Mouse (Mus musculus) bone marrow, adult 2 months (tissue): Measurements from ENCODE around the gene Wbp1l. TPM values are rescaled to one million over a fixed set of nuclear protein-coding genes. Genes with fewer than 3 reads are reported as not detected.
A peak's percentile ranks its signal among the peaks of the same experiment; 100 is the strongest.

ENCODE experiments used
- H3K27ac ChIP-seq: fragments of 200-500 bp; 2 replicates; pipeline ENCODE4 v1.5.1; 2012; ENCODE audit warnings: low read depth, mild to moderate bottlenecking, control low read depth, inconsistent platforms, low read length; ENCODE audit not compliant: control insufficient read depth, poor library complexity, insufficient read depth
- H3K4me1 ChIP-seq: fragments of 200-500 bp; 2 replicates; pipeline ENCODE4 v1.6.1; 2011; ENCODE audit warnings: low read length; ENCODE audit not compliant: control insufficient read depth, insufficient read depth
- H3K4me3 ChIP-seq: fragments of 200-500 bp; replicated peaks from 2 replicates; pipeline ENCODE3; 2011; ENCODE audit warnings: mild to moderate bottlenecking, low read depth, low read length, control low read depth; ENCODE audit not compliant: control insufficient read depth
- CTCF ChIP-seq: fragments of 200-500 bp; IDR thresholded peaks from 2 replicates; pipeline ENCODE4 v1.5.1; 2011; ENCODE audit warnings: low read length, control low read depth; ENCODE audit not compliant: control insufficient read depth, insufficient read depth
- POLR2A ChIP-seq: fragments of 200-500 bp; IDR thresholded peaks from 2 replicates; pipeline ENCODE4 v1.6.1; 2011; ENCODE audit warnings: low read depth, mild to moderate bottlenecking, control low read depth, low read length, borderline replicate concordance; ENCODE audit not compliant: control insufficient read depth
- WGBS: fragments of 180-500 bp; shearing (Covaris S2); methylation state at CpG from one replicate; pipeline ENCODE4 v1.1.7; 2018; 5-methylcytosine and 5-hydroxymethylcytosine counted together
- polyA plus RNA-seq: library from polyadenylated mRNA; stranded (reverse); fragments of >200 nt; gene quantifications from 2 replicates; pipeline ENCODE4 v1.2.4, GENCODE M21; 2011; ENCODE audit warnings: low replicate concordance; ENCODE audit not compliant: missing spikeins, insufficient read depth, insufficient read length

Gene Wbp1l
- polyA plus RNA-seq, 1 experiment = 29.3 TPM

GRCm38 (mm10) chr19:46648565-46648964 is 49.7 kb downstream of the Wbp1l start:
- peaks cover 2% of the 10 kb centered on the region for H3K4me1 ChIP-seq
- TF ChIP-seq POLR2A = no peak
- TF ChIP-seq CTCF = no peak
- no peak overlapping the region for H3K27ac ChIP-seq
- no peak overlapping the region for H3K4me3 ChIP-seq
- WGBS = 28% methylated on average over 14 of the region's 14 CpGs

GRCm38 (mm10) chr19:46653188-46653587 is 54.3 kb downstream of the Wbp1l start:
- 53% methylated on average over 5 of the region's 5 CpGs for WGBS
- H3K4me3 ChIP-seq = no peak overlapping the region
- TF ChIP-seq CTCF = no peak
- no peak for TF ChIP-seq POLR2A
- H3K27ac ChIP-seq = peak overlapping the region; percentile 72
- H3K4me1 ChIP-seq = peaks cover 4% of the 10 kb centered on the region; the same call in 1 of the 2 replicates

GRCm38 (mm10) chr19:46653616-46654235 is 54.8 kb downstream of the Wbp1l start:
- no peak overlapping the region for H3K4me3 ChIP-seq
- peaks cover 4% of the 10 kb centered on the region; the same call in 1 of the 2 replicates for H3K4me1 ChIP-seq
- H3K27ac ChIP-seq = peak overlapping the region; percentile 72
- WGBS = 42% methylated on average over 14 of the region's 14 CpGs
- TF ChIP-seq CTCF (no peak), POLR2A (no peak)

GRCm38 (mm10) chr19:46655626-46656025 is 56.7 kb downstream of the Wbp1l start:
- no peak for TF ChIP-seq POLR2A
- no peak for TF ChIP-seq CTCF
- H3K27ac ChIP-seq = peak overlapping the region; percentile 67
- 72% methylated on average over 10 of the region's 10 CpGs for WGBS

GRCm38 (mm10) chr19:46656151-46656840 is 57.4 kb downstream of the Wbp1l start:
- peaks cover 4% of the 10 kb centered on the region; the same call in 1 of the 2 replicates for H3K4me1 ChIP-seq
- WGBS = 90% methylated on average over 21 of the region's 21 CpGs
- TF ChIP-seq POLR2A (no peak), CTCF (no peak)
- H3K4me3 ChIP-seq = no peak overlapping the region
- H3K27ac ChIP-seq = peak overlapping the region; percentile 67; the same call in 1 of the 2 replicates

More at GRCm38 (mm10) chr19:46655626-46656025, 56.7 kb downstream of the Wbp1l start:
- peaks cover 4% of the 10 kb centered on the region; the same call in 1 of the 2 replicates for H3K4me1 ChIP-seq
- no peak overlapping the region for H3K4me3 ChIP-seq

- Histone ChIP-seq H3K27ac (no peak overlapping the region), H3K4me3 (no peak overlapping the region), H3K4me1 (peaks cover 4% of the 10 kb centered on the region; the same call in 1 of the 2 replicates)
- TF ChIP-seq CTCF (peak; percentile 34; the same call in 1 of the 2 replicates), POLR2A (no peak)
- whole genome bisulfite sequencing = 86% methylated on average over 3 of the region's 3 CpGs
Observed at GRCm38 (mm10) chr19:46657339-46658020, 58.6 kb downstream of the Wbp1l start.

- no peak overlapping the region for H3K27ac ChIP-seq
- no peak overlapping the region for H3K4me3 ChIP-seq
- TF ChIP-seq POLR2A (no peak), CTCF (no peak)
- 86% methylated on average over 7 of the region's 7 CpGs for WGBS
- peaks cover 4% of the 10 kb centered on the region; the same call in 1 of the 2 replicates for H3K4me1 ChIP-seq
Observed at GRCm38 (mm10) chr19:46658348-46658747, 59.5 kb downstream of the Wbp1l start.

GRCm38 (mm10) chr19:46658851-46659250 is 60.0 kb downstream of the Wbp1l start:
- H3K4me3 ChIP-seq = no peak overlapping the region
- TF ChIP-seq POLR2A (no peak), CTCF (no peak)
- WGBS = 81% methylated on average over 9 of the region's 9 CpGs
- H3K4me1 ChIP-seq = peaks cover 2% of the 10 kb centered on the region; the same call in 1 of the 2 replicates
- no peak overlapping the region for H3K27ac ChIP-seq
